Mouse (Mus musculus) C2C12 (cell line): ENCODE measurements around the gene Pcdh15.

Experiments
- CEBPB ChIP-seq: IDR thresholded peaks from one replicate; pipeline ENCODE4 v1.6.1; 2011; ENCODE audit warnings: low read depth, mild to moderate bottlenecking, control low read depth, moderate library complexity
- CTCF ChIP-seq: IDR thresholded peaks from one replicate; pipeline ENCODE4 v1.5.1; 2011; ENCODE audit not compliant: control insufficient read depth, insufficient read depth, insufficient read length
- FOSL1 ChIP-seq: IDR thresholded peaks from one replicate; pipeline ENCODE4 v1.8.0; 2011; ENCODE audit warnings: mild to moderate bottlenecking, low read length; ENCODE audit not compliant: poor library complexity, insufficient read depth, severe bottlenecking
- MYOG ChIP-seq: IDR thresholded peaks from one replicate; pipeline ENCODE4 v1.6.1; 2011; ENCODE audit not compliant: control insufficient read depth, insufficient read length; ENCODE audit errors: extremely low read depth

DNA sequence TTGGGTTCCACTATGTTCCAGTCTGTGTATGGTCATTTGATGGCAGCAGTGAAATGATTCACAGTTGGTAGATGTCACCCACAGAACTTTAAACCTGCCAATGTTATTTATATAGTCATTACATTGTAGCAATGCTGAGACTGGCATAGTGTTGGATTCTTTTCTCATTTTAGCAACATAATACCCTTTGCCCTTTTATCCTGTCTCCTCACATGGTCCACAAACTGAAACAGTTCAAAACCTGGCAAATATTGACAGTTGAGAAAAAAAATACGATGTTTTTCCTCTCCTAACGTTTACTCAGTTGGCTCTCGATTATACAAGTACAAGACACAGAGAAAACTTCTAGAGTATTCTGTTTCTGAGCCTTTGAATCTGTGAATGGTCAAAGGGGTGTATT, 38.8 kb downstream of the Pcdh15 start:
- TF ChIP-seq CTCF (no peak), FOSL1 (no peak), MYOG (no peak), CEBPB (no peak)
